Mouse (Mus musculus) urinary bladder, postnatal 10 days (tissue): ENCODE measurements around the gene Rnf169.
A peak's percentile ranks its signal among the peaks of the same experiment; 100 is the strongest.

Source experiments
- DNase-seq: peaks from one replicate; pipeline ENCODE4 v3.0.0; 2022; ENCODE audit warnings: low spot score

Gene Rnf169

GRCm38 (mm10) chr7:99980132-99980591, at the start of gene Rnf169:
TSS of gene Rnf169 (minus strand) at chr7:99980448.
- peak; percentile 68 for DNase-seq

DNA sequence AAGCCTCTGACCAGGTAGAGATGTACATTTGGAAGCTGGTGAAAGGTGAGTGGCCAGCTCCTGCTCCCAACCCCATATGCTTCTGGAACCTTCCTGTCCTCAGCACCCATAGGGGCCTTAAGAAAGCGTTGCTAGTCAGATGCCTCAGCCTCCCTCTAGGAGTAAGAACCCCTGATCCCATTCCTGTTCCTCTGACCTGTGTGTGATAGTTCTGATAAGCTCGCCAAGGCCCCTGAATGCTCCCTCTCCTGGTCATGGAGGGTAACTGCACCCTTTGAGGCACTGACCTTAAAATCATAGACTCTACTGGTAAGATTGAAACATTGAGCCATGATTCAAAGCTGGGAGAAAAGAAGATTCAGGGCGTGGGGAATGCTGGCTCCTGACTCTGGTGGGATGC, 49.1 kb upstream of the Rnf169 start:
- DNase-seq = no peak

GRCm38 (mm10) chr7:100027353-100027752, 47.1 kb upstream of the Rnf169 start:
- no peak for DNase-seq

GRCm38 (mm10) chr7:100017056-100017455, 36.8 kb upstream of the Rnf169 start:
- no peak for DNase-seq

GRCm38 (mm10) chr7:100014123-100014600, 33.9 kb upstream of the Rnf169 start:
- DNase-seq = no peak

DNA sequence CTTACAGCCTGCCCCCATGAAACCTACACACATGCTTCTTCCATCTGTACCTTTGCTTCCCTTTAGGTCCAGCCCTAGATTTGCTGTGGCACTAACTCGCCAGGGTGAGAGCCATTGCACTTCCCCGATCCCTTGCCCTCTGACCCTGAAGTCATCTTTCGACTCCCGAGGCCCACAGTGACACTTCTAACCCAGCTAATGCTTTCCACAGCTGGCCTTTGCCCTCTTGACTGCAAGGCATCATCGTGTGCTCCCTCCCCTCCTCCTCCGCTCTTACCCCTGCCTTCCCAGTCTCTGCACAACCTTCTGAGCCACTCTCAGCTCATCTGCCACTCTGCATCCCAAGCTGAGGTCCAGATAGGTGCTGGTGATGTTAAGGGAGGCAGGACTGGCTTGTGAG, 32.3 kb upstream of the Rnf169 start:
- DNase-seq = no peak

DNA sequence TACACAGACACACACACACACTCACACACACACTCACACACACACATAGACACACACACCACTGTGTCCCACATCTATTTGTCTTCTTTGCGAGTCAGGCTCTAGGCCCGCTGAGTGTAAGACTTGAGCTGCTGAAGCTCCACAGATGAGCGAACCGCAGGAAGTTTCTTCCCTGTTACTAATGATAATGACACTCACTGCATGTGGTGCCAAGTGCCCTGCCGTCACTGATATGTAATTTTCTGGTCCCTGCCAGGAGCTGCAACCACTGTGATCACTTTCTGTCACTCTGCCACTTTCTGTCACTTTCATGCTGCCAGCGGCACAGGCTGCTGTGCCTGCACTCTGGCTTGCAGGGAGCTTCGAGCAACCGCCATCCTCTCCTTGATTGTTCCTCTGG, 31.8 kb upstream of the Rnf169 start:
- DNase-seq = no peak

DNA sequence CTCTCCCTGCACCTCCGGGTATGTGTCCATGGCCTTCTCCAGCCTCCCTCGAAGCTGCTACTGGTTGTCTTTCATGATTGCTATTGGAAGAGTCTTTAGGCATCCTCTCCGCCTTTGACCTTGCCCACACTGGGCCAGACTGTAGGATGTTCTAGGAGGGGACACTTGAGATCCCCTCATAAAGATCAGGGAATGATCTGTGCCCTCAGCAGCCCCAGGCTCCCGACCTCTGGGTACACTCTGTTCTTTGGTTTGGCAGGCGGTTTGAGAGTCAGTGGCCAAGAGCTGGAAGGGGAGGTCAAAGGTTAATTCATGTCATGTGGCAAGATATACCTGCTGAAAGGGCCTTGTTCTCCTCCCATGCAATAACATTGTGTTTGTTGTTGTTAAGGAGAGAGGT, 30.5 kb upstream of the Rnf169 start:
- DNase-seq = no peak

DNA sequence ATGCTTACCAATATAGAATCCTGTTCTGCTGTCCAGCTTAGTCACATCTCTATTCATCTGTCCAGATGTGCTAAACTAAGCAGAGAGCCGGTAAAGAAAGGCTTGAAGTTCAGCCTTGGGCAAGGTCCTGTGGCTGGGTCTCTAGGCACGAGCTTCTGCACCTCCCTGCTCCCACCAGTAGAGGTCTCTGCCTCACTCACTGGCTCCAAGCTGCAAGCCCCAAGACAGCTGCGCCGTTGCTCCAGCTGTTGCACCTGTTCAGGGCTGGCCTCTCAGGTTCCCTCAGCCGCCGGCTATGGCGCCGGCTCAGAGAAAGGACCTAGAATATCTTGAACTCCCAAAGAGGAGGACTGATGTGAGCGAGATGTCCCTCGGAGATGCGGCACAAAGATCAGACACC, 29.4 kb upstream of the Rnf169 start:
- no peak for DNase-seq

GRCm38 (mm10) chr7:100008765-100009164, 28.5 kb upstream of the Rnf169 start:
- no peak for DNase-seq

GRCm38 (mm10) chr7:100006411-100006810, 26.2 kb upstream of the Rnf169 start:
- DNase-seq = no peak

- DNase-seq = no peak
Observed at GRCm38 (mm10) chr7:100005790-100006189, 25.5 kb upstream of the Rnf169 start, which contains the start of gene Chrdl2. TSS of gene Chrdl2 (plus strand) at chr7:100006172.

DNA sequence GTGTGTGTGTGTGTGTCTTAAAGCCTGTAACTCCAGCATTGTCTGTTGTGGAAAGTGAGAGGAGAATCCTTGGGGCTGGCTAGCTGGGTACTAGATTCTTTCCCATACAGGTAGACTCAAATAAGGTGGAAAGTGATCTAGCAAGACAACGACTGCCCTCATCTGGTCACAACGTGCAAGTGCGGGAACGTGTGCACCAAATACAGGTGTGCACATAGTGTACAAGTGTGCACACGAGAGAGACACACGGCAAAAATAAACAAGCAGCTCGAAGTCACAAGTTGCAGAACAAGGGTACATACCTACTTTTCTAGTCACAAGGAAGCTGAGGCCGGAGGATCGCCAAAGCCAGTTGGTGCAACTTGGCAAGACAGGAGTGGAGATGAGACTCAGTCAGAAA, 23.5 kb upstream of the Rnf169 start:
- no peak for DNase-seq

DNA sequence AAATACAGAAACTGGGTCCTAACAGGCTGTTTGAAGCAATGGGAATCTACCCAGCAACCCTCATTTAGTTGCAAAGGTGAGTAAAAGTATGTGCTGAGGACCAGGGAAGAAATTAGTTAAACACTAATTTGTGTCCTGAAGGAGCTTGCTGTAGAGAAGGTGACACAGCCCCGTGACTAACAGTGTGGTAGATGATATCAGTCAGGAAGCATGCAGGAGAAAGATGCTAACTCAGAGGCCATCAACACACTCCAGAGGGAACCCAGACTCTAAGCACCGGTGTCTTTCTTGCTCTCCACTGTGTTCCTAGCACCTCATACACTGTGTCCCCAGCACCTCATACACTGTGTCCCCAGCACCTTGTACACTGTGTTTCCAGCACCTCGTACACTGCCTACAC, 18.4 kb upstream of the Rnf169 start:
- DNase-seq = no peak

- DNase-seq = no peak
Observed at GRCm38 (mm10) chr7:99995186-99995585, 14.9 kb upstream of the Rnf169 start.

- no peak for DNase-seq
Observed at GRCm38 (mm10) chr7:99993159-99993558, 12.9 kb upstream of the Rnf169 start.

- DNase-seq = no peak
Observed at GRCm38 (mm10) chr7:99990990-99991707, 10.9 kb upstream of the Rnf169 start.

GRCm38 (mm10) chr7:99989844-99990760, 9.9 kb upstream of the Rnf169 start:
- no peak for DNase-seq

DNA sequence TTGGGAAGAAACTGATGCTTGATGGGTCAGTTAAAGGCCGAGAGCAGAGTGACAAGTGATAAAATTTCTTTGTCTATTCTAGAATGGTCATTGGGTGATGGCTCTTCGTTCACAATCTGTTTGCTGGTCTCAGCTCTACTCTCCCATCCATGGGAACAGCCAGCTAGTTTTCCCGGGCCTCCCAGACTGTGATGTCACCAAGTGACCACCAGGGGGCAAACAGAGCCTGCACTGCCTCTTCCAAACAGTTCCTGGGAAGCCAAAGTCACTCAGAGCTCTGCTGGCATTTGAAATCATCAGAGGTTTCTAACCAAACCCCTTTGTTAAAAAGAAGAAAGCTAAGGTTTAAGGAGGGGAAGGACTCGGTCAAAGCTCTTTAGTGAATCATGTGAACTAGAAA, 8.5 kb upstream of the Rnf169 start:
- DNase-seq = peak; percentile 48

- DNase-seq = no peak
Observed at GRCm38 (mm10) chr7:99982256-99983242, 2.3 kb upstream of the Rnf169 start.

GRCm38 (mm10) chr7:99981311-99981710, 1.1 kb upstream of the Rnf169 start:
- DNase-seq = no peak
